Mouse (Mus musculus): ENCODE measurements around the gene Iqgap3.

Gene Iqgap3

DNA sequence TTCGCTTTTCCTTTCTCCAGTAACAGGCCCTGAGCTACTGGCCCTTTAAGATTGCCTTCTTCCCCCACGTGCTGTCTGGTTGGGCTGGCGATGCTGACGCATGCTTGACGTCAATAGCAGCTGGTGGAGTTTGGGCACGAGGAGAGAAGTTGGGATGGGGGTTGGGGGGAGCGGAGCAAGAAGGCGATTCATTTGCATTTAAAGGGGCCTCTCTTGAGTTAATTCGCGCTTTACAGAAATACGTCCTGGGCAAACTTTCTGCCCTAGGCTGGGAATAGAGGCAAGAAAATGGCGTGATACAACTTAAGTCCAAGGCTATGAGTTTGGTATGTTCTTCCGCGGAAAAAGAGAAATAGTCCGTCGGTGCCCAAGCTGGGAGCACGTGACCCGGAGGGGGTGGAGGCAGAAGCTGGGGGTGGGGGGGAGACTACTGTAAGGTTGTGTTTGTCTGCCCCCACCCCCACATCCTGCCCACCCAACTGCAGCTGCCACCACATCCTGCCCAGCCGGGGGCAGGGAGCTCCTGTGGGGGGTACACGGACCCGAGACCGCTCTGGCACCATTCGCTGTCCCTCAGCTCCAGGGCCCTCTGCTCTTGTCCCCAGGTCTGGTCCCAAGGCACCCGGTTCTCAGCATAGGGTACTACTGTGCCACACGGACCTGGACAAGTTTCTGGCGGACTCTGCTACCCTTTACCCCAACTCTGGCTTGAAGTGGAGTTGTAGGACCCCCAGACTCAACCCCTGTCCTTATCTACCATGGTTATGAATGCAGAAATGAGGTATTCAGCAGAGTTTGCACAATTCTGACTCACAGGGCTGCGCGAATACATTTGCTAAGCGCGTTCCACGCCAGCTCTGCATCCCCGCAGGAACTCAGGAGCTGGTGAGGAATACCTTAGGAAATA lies 56.8 kb downstream of the Iqgap3 start:
- peak; percentile 95 to 97 for DNase-seq (ENCODE audit: low spot score in 2 of 2)

DNA sequence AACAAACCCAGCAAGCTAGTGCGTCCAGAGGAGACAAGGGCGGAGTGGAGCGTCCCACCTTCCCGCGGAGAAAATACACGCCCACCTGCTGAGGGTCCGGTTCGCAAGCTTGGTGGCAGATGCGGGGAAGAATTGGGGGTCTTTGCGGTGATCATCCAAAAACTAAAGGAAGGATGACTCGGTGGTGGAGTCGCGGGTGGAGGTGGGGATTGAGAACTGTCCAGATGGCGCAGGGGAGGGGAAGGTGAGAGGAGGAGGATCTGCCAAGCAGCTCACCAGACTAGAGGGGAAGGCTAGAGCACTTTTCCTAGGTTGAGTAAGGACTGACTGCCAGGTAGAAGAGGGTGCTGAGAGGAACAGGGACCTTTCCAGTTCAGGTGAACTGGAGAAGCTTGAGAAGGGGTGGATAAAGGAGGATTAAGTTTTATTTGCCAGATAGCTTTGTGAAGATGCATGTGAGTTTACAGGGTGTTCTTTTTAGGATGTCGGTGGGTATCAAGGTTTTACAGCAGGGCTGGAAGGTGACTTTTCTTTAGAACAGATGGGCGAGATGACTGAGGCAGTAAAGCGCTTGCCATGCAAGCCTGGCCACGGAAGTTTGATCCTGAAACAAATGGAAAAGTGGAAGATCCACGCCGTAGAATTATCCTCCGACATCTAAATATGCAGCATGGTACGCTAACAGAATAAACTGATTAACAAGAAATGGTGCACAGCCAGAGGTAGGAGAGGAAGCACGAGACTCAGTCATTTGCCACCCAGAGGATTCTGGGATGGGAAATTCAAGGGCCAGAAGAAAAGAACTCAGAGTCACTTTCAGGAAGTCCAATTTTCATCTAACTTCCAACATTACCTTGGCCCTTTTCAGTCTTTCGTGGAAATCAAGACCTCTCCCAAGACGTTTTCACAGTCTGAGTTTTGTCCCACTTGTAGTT lies 57.7 kb downstream of the Iqgap3 start:
- no peak for DNase-seq (ENCODE audit: low spot score in 2 of 2)

DNA sequence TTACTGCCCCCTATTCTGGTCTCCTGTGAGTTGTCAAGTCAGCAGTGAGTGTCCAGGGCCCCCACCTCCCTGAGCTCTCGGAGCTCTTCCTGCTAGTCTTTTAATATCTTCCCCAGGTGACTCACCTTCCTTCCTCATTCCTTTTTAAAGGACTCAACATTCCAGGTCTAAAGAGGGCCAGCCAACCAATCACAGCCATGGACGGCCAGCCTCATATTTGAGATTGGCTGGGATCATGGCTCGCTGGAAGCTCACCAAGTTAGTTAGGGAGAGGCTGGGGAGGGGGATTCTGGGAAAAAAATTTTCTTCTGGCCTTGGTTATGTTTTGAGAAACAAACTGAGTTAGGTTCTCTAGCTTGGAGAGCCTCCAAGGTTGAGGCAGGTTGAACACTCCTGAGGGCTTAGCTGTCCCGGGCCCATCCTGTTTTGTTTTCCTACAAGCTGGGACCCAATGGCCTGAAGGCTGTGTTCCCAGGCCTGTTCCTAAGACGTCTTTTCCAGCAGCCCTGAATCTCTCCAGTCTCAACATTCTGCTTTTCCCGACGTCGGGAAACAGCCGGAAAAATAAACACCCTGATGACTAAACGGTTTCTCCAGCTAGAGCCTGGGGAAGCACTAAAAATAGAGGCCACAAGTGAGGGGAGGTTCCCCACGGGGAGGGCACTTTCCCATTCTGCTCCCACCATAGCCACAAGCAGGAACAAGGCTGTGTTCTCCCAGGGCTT lies 58.6 kb downstream of the Iqgap3 start:
- no peak for DNase-seq (ENCODE audit: low spot score in 2 of 2)

DNA sequence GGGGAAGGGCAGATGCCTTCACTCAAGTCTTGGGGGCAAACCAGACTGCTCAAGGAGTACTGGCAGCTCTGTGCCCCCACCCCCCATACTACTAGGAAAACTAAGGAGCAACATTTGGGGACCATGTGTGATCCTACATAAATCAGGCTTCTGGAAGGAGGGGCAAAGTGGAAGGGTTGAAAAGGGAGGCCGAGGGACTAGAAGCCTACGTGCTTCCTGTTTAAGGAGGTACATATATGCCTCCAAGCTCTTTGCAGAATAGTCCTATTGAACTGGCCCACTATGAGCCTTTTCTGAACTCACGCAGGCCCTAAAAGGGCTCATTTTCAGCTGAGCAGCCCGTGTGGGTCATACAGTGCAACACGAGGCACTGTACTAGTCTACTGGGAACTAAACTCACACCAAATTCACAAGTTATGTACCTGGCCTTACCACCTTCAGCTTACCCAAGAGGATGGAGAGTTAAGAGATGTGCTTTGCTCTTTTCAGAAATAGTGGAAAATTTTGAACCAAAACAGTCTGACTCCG lies 59.2 kb downstream of the Iqgap3 start:
- no peak for DNase-seq (ENCODE audit: low spot score in 2 of 2)

DNA sequence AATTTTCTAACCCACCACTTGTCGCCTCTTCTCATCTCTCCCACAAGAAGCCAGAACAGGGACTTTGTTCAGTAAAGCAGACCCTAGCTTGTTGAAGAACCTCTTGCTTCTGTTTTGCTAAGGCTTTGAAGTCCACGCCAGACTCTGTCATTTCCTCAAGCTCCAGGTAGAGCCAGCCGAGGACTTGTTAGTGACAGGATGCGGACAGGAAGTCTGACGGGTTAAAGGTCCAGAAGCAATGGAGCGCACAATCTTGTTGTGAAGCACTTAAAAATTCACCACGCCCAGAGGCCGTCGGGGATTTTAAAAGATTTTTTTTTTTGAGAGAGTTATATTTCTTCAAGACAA lies 59.6 kb downstream of the Iqgap3 start:
- no peak for DNase-seq (ENCODE audit: low spot score in 2 of 2)

DNA sequence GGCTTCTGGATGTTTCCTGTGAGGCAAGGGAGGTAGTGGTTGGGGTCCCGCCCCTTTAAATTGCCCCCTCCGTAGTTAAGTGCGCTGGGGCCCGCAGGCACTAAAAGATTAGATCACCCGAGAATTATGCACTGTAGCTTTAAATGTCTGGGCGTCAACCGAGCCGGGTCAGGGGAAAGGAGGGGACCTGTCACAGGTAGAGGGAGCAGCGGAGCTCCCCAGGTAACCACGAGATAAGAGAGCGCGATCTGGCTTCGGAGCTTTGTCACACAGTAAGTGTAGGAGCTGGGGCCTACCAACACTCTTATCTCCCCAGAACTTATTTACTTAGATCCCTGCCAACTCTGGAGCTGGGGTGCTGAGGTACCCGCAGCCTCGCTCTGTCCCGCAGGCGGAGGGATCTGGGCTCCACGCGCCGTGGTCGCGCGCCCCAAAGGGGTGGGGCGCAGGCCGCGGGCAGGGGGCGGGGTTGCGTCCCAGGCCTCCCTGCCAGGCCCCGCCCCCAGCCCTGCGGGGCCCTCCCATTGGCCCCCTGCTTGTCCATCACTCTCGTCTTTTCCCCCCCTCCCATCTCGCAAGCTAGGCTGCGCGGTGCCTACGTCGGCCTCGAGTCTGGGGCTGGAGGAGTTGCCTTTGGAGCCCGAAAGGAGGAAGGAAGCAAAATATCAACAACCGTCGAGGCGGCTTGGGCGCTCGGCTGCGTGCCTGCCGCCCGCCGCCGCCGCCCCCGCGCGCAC lies 60.2 kb downstream of the Iqgap3 start, which contains the start of gene Mef2d:
TSS of gene Mef2d (plus strand) at position 586 of the 737 bp plus-strand sequence.
- DNase-seq (ENCODE audit: low spot score in 2 of 2), result peak; percentile 93 to 95

DNA sequence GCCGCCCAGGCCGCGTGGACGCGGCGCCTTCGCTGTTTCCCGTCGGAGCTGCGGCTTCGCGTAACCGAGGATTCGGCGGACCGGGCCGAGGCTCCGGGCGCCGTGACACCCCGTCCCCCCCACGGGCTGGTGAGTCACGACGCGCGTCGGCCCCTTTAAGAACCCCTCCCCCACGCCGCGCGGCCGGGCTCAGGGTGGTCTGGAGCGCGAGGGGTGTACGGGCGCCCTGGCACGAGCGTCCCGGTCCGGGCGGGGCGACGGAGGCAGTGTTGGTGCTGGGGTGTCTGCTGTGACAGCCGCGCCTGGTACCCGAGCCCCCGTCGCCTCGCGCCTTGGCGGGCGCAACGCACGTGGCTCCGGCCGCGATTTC lies 60.8 kb downstream of the Iqgap3 start:
- DNase-seq (ENCODE audit: low spot score in 2 of 2), result no peak

DNA sequence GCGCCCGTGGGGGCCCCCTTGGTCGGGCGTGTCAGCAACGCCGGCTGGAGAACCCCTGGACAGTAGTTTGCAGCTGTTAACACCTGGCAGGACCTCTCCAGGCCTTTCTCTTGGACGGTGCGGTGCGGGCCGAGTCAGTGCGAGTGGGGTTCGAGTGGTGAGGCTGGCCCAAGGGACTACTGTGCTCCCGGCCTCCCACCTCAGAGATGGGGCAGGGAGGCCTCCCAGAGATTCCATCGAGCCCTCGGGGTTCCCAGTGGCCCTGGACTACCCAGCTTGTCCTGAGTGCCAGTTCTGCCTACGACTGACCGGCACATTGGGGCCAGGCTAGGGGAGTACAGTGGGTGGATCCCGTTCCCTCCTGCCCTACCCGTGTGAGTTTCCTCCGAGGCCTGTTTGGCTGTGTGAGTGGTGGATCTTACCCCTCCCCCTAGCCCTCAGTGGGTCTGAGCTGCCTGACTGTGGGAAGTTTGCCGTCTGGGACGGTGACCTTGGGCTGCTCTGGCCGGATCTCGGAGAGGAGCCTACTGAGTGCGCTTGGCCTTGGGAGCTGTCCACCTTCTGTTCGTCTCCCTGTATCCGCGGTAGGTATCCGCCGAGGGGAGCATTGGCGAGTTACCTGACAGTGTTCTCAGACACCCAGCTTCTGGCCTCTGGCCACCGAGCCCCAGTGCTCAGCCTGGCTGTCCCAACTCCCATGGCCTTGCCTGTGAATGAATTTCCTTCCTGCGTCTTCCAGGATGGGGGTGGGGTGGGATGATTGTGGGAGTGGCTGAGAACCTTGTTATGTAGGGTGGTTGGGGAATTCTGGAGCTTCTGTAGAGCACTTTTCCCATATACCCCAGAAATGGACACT lies 61.4 kb downstream of the Iqgap3 start:
- no peak for DNase-seq (ENCODE audit: low spot score in 2 of 2)

DNA sequence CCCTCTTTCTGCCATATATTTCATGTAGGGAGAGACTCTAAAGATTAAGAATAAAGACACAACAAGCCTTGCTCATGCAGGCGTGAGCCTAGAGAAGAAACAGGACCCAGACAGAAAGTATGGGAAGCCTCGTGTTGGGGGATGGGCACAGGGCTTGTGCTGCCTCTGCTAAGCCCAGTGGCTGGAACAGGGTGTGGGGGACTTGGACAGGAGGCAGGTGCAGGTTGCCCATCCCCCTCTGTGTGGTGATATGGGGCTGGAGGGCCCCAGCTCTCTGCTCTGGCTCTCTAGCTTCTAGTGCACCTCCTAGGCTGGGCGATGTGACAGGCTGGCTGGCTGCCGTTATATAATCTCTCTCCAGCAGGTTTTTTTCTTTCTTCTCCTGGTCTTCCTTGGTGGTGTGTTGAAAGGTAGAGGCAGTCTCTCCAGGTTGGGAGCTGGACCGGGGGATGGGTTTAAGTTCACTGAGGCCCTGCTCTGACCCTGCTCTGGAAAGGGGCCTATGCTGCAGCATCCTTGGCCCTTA lies 62.3 kb downstream of the Iqgap3 start:
- DNase-seq (ENCODE audit: low spot score in 2 of 2), result no peak

DNA sequence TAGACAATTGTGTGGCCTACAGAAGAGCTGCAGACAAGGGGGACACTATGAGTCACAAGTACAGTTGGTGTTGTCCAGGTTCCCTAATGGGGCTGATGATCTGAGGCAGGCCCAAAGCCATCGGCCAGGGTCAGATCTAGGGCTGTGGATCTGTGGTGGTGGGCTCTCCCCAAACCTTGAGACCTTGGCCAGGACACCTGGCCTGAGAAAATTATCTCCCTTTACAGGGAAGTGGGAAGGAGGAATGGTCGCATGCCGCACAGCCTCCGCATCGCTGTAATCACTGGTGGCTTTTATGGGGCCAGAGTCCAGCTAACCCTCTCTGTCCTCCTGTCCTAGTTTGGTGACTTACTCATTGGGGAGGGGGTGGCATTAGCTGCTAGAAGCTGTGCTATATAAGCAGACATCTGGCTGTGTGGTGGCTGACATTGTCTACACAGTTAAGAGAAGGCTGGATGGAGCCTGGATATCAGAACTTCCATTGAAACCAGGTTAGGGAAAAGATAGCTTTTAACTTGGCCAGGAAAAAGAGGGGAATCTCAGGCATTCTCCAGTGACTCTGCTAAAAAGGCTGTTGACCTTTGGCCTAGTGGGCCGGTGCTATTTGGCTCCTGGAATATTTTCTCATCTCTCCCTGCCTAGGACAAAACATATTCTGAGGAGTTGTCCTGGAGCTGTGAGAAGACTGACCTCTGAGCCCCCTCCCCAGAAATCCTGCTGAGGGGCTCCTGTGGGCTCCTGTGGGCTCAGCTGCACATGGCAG lies 63.1 kb downstream of the Iqgap3 start:
- no peak for DNase-seq (ENCODE audit: low spot score in 2 of 2)

DNA sequence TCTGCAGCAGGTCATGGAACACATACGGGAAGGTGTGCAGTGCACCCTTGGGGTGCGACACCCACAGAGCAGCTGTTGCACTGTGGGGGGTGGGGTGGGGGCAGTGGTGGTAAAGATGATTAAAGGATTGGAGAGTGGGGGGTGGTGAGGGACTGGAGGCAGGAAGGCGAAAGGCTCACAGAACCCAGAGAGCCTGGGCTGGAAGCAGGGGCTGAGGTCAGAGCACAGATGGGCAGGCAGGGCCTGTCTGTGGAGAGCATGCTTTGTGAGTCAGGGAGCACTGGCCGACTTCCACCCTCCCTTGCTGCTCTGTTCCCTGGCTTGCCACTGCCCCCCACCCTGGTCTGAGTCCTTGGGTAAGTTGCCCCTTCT lies 63.6 kb downstream of the Iqgap3 start:
- DNase-seq (ENCODE audit: low spot score in 2 of 2), result no peak

DNA sequence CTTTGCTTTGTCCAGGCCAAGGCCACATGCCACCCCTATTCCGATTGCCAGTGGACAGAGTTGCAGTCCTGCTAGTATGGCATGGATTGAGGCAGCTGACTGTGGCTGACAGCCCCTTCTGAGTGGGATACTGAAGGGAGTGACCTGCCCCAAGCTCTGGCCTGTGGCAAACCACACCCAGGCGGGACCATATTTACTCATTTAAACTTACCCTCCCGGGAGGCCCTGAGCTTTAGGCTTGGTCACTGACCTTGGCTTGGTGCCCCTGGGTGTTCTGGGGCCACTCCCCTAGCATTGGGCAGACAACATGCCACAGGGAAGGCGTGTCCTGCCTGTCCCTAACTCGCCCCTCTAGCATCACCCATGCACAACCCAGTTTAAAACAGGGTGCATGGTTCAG lies 64.2 kb downstream of the Iqgap3 start:
- DNase-seq (ENCODE audit: low spot score in 2 of 2), result no peak

DNA sequence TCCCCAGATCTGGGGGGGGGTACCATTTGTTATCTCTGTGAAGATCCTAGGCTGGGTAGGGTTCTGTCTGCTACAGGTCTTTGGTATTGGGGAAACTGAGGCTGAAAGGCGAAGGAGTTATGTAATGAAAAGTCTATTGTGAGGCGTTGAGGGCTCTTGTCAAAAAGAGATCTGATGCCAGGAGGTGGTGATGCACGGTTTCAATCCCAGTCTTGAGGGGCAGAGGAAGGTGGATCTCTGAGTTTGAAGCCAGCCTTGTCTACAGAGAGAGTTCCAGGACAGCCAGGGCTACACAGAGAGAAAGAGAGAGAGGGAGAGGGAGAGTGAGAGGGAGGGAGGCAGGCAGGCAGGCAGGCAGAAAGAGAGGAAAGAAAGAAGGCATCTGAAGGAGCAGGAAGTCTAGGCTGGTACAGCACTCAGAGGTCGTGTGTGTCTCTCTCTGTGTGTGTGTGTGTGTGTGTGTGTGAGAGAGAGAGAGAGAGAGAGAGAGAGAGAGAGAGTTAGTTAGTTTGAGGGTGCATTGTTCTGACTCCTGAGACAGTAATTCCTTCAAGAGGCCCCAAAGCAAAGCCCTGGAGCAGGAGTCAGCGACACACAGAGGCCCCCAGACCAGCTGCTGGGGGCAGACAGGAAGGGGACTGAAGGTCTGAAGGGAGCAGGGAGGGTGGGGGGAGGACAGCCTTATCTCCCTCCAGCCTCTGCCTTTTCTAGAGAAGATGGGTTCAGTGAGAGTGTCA lies 64.8 kb downstream of the Iqgap3 start:
- no peak for DNase-seq (ENCODE audit: low spot score in 2 of 2)

DNA sequence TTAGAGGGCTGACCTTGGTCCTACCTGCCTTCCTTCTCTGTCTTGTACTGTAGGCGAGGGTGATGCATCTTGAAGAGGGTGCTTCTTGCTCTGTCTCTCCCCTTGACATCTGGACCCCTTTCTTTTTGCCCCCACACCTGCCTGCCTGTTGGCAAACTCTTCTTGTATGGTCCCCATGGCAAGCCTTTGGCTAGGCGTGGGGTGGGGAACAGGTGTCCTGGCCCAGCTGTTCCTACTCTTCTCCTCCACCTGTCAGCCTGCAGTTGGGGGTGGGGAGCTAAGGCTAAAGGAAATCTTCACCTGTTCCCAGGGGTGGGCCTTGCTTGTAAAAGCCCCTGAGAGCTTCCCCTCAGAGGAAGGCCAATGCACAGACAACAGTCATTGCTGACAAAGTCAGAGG lies 65.7 kb downstream of the Iqgap3 start:
- no peak for DNase-seq (ENCODE audit: low spot score in 2 of 2)

DNA sequence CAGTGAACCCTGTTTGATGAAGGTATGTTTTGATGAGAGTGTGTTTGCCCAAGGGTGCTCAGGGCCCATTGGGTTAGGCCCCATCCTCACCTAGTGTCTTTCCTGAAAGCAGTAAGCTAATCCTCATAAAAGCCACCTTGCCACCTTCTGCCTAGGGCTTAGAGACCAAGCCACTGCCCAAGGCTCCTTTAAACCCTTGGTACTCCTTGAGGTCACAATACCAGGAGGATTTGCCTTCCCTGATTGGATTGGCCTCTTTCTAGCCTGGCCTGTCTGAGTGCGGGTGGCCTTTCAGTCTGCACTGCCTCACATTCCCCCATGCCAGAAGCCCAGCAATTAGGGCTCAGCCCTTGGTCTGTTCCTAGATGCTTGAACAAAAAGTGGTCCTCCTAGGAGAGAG lies 66.1 kb downstream of the Iqgap3 start:
- DNase-seq (ENCODE audit: low spot score in 2 of 2), result no peak

DNA sequence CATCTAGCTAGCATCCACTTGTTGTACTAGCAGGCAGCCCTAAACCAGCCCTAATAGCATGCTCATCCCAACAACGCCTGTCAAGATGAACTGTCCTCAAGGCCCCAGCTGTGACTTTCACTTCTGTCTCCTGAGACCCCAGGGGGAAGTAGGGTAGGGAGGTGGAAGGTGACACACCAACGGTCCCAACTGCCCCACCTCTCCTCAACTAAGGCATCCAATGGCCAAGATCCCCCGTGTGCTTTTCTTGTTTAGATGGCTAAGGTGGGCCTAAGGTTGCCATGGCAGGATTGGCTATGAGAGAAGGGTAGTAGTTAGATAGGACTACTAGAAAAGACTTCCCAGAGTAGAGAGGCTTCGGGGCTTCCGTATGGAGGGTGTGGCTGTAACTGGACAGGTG lies 66.6 kb downstream of the Iqgap3 start:
- DNase-seq (ENCODE audit: low spot score in 2 of 2), result no peak

DNA sequence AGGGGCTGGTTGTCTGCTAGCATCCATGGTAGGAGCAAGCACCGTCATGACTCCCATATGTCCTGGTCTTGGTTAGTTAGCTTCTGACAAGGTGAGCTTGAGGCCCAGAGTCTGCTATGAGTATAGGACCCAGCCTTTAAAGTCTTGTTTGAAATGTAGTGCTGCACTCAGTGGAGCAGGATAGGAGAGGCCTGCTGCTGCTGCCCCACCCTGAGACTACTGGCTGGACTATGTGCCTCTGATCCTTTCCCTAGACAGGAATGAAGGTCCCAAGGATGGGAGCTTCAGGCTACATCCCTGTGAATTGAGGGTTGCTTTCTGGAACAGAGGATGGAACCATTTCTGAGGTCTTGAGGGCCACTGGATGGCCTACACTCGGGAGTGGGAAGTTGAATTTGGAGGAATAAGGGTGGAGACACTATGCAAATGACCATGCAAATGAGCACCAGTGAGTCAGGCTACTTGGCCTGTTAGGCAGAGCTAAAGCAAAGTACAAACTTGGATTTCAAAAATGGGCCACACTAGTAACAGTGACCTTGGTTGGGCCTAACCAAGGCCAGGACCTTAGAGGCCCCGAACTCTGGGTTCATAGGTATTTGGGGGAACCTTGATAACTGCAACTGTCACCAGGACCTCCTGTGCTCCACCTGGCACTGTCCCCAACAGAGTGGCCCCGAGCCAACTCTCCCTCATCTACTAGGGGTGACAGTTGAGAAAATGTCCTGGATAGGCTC lies 67.2 kb downstream of the Iqgap3 start:
- DNase-seq (ENCODE audit: low spot score in 2 of 2), result no peak

DNA sequence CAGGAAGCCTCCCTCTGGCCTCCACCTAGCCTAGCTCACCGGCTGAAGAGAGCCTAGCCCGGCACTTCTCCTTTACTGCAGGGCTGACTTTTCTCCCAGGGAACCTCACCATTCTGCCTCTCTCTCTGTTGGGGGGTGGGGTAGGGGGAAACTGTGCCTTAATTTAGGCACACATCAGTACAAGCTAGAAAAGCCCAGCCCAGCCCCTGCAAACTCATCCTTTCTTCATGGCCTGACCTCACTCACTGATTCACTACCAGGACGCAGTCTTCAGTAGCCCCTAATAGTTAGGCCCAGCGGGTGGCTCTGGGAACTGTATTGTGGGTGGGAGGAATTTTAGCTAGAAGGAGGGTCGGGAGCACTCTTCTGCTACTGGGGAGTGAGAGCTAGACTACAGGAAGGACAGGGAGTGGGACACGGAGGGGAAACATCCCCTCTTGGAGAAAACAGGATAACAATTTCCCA lies 67.8 kb downstream of the Iqgap3 start:
- no peak for DNase-seq (ENCODE audit: low spot score in 2 of 2)
